Mouse (Mus musculus) regulatory T cell (primary cell): Measurements from ENCODE around the gene Ints7.

Experiments used
- in situ Hi-C: fragments of 300-600 bp; cut with MboI, MseI; formaldehyde crosslinking; loops from one replicate; pipeline ENCODE4 v1.15.1; 2025; ENCODE audit warnings: high pct_unique_total_duplicates

The Ints7 gene

DNA sequence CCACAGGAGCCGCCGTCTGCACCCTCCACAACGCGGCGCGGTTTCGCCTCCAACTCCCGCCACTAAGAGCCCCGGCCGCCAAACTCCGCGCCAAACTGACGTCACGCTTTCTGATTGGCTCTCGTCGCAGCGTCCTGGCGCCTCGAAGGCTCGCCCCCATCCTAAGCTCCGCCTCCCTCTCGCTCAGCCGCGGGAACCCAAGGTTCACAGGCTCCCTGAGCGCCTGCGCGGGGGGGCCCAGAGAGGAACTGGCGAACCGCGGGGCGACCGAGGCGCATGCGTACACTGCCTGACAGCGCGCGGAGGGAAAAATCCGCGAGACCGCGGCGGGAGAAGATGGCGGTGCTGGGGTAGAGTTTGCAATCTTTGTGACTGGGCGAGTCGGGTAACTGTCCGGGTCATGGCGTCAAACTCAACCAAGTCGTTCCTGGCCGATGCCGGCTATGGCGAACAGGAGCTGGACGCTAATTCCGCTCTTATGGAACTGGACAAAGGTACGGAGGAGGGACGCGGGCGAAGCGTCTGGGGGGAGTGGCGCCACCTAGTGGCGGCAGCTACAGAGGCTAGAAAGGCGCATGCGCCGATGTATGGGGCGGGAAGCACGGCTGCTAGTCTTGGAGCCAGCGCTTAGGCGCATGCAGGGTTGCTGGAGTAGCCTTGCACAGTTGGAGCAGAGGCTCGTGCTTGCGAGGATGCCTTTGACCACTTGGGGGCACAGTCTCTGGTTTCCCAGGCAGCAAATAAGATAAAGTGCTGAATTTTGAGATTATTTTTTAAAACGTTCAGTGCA, at the start of gene Ints7, which contains the start of gene Dtl:
TSS of gene Ints7 (plus strand) at position 179 of the 790 bp plus-strand sequence.
TSS of gene Dtl (minus strand) at position 87 of the 790 bp plus-strand sequence.
- in situ Hi-C loops: no loop called here

- in situ Hi-C loops: loop anchor here (25.0 kb wide), 1 partner anchor 190 kb away; the partner anchor contains the start of gene Tmem206
These were observed 48.3 kb upstream of the Ints7 start for GRCm38 (mm10) chr1:191527089-191527488.

DNA sequence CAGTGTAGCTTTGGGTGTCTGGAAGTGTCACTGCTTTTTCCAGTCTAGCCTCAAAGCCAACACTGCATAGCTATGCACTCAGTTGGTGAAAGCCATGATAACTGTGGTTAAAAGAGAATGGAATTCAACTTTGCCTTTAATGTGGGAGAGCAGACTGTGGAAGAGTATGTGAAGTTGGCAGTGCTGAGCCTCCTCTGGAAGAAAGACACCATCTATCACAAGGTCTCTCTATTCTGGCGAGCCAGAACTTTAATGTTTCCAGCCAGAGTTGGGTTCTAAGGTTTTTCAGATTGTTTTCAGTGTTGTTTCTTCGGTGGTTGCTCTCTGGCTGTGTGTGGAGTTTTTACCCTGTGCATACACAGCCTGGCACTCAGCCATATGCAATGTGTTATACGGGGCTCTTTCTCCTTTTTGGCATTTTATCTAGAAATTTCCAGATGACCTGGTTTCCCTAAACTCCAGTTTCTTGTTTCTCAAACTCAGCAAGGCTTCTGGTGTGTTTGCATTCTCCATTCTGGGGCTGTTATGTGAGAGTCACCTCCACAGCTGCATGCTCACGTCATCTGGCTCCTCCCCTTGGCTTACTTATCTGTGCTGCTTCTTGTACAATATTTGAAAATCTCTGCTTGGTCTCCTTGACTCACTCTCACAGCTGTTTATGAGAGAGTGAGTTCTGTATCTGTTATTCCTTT, 47.4 kb upstream of the Ints7 start:
- in situ Hi-C loops: loop anchor here (25.0 kb wide), 1 partner anchor 191 kb away; the partner anchor contains the start of gene Tmem206

- in situ Hi-C loops: loop anchor here (25.0 kb wide), 1 partner anchor 192 kb away; the partner anchor contains the start of gene Tmem206
These were observed 46.0 kb upstream of the Ints7 start for GRCm38 (mm10) chr1:191529406-191529805.

- in situ Hi-C loops: loop anchor here (25.0 kb wide), 1 partner anchor 194 kb away; the partner anchor contains the start of gene Tmem206
These were observed 44.4 kb upstream of the Ints7 start for GRCm38 (mm10) chr1:191531023-191531422.

GRCm38 (mm10) chr1:191534896-191535295, 40.5 kb upstream of the Ints7 start:
- in situ Hi-C loops: loop anchor here (25.0 kb wide), 1 partner anchor 198 kb away; the partner anchor contains the start of gene Tmem206

- in situ Hi-C loops: loop anchor here (25.0 kb wide), 1 partner anchor 203 kb away; the partner anchor contains the start of gene Tmem206
These were observed 35.1 kb upstream of the Ints7 start for GRCm38 (mm10) chr1:191540300-191540699.

- in situ Hi-C loops: loop anchor here (25.0 kb wide), 1 partner anchor 204 kb away; the partner anchor contains the start of gene Tmem206
These were observed 34.4 kb upstream of the Ints7 start for GRCm38 (mm10) chr1:191541014-191541413.

DNA sequence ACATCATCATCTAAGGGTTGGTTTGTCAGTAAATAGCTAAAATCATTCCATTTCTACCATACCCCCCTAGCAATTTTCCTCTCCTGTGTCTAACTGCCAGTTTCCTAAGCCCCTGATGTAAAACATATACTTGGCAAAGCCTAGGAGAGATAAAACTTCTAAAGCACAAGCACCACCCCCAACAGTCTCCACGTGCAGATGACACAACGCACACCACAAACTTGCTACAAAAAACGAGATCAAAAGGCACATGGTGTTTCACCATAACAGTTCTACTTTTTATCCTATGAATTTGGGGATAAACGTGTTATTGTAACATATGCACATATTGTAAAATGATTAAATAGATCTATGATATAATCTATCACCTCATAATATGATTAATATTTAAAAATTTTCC, 33.8 kb upstream of the Ints7 start:
- in situ Hi-C loops: loop anchor here (25.0 kb wide), 1 partner anchor 204 kb away; the partner anchor contains the start of gene Tmem206

DNA sequence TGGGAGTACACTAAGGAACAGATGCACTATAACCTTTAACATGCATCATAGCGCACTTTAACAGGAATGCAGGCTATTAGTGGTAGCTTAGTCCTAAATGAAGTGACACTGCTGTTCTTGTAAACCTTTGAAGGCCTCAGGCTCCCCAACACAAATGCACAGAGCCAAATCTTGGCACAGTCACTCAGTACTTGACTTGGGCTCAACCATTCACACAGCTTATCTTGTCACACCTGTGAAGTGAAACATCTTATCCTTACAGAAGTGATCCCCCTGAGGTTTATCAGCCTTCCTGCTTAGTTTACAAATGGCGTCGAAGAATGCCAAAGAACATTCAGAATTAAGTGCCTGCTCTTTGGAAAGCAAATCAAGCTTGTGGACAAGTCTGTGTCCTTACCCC, 31.7 kb upstream of the Ints7 start:
- in situ Hi-C loops: loop anchor here (25.0 kb wide), 1 partner anchor 206 kb away; the partner anchor contains the start of gene Tmem206

GRCm38 (mm10) chr1:191550786-191551185, 24.6 kb upstream of the Ints7 start:
- in situ Hi-C loops: no loop called here

- in situ Hi-C loops: no loop called here
These were observed 18.3 kb upstream of the Ints7 start for GRCm38 (mm10) chr1:191557109-191557508.

DNA sequence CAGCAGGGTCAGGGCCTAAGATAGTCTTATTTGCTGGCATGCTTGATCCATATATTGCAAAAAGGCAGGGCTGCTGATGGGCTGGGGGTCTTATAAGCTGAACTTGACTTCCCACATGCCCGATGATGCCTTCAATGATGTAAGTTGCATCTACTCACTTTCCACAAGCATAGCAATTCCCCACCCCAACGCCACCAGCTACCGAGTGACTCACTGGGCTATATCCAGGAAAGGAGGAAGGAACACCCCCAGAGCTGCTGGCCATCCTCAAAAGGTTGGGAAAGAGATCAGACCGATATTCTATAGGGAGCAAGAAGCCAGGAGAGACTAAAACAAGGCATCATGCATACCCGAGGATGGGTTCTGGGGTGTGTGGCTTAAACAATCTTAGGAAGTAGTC, 15.7 kb upstream of the Ints7 start:
- in situ Hi-C loops: no loop called here

DNA sequence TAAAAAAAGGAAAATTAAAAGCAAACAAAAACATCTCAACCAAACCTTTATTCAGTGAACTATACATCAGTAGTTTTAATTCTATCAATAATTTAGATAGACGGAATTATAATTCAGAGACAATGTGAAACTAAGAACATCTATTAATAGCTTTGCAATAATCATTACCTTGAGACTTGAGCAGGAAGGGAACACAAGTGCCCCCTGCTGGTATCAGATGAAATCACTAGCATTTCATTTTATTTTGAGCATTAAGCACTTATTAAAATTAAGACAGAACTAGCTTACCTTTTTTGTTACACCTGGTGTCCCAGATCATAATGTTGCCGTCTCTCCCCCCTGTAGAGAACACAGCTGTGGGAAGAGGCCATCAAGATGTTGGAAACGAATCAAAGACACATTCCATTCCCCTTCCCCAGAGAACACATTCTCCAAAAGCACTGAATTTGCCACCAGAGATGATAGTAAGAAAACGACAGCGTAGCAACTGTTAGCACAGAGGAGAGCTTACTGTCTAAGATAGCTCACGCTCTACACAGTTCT, 12.5 kb upstream of the Ints7 start:
- in situ Hi-C loops: no loop called here

DNA sequence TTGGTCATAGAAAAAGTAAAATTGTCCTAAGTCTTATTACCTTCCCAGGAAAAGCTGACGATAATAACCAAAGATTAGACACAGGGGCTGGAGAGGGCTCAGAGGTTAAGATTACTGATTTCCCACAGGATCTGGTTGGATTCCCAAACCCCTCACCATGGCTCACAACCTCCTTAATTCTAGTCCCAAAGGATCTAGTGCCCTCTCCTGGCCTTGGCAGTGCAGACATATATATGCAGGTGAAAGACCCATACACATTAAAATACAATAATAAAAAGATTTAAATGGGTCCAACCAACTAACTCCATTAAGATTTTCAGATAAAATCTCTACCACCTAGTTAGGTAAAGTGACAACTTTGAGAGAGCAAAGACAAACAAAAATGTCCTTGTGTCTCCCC, 7.6 kb upstream of the Ints7 start:
- in situ Hi-C loops: no loop called here

DNA sequence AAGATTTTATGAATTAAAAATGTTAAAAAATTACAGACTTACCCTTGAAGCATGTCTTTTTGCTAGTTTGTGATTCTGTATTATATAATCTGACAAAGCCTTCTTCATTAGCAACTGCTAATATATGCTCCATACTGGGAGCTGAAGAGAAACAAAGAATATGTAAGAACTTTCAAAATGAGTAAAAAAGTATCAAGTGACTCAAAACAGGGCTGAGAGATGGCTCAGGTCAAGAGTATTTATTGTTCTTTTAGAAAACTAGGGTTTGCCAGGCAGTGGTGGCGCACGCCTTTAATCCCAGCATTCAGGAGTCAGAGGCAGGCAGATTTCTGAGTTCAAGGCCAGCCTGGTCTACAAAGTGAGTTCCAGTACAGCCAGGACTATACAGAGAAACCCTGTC, 5.8 kb upstream of the Ints7 start:
- in situ Hi-C loops: no loop called here

GRCm38 (mm10) chr1:191570415-191570814, 5.0 kb upstream of the Ints7 start:
- in situ Hi-C loops: no loop called here

- in situ Hi-C loops: no loop called here
These were observed 1.4 kb upstream of the Ints7 start for GRCm38 (mm10) chr1:191573906-191574639.

DNA sequence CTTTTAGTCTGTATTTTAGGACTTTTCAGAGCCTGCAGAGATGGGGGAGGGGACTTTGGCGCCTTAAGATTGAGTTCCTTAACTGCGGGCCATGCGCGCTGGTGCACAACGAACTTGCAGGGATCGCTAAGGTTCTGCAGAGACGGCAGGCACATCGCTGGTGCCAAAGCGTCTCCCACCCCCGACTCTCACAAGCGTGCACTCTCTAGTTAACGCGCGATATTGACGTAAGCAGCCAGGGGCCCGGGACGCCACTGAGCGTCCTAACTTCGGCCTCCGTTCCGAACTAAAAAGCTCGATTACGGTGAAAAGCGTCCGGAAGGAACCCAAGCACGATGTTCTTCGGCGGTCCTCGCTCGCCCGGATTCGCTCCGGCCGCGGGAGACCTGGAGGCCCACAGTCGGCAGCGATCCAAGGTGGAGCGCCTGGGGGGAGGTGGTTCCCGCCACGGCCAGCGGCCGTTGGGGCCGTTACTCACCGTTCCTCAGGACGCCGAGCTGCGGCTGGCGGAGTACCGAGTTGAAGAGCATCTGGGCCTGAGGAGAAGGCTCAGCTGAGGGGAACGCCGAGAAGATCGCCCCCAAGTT, 472 bp upstream of the Ints7 start:
- in situ Hi-C loops: no loop called here

- in situ Hi-C loops: no loop called here
These were observed 4.1 kb downstream of the Ints7 start for GRCm38 (mm10) chr1:191579524-191579923.

DNA sequence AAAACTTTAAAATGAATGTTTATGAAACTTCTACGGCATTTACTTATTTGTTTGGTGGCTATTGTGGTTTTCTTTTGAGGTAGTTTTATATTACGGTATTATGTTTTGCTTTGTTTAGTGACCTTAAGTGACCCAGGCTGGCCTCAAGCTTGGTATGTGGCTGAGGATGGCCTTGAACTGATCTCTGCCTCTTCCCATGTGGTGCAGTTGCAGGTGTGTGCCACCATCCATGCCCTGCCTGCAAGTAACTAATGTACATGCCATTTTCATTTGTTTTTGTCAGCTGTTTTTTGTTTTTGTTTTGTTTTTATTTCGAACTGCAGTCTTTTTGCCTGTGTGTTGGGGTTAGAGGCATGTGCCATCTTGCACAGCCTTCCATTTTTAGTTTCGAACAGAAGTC, 6.2 kb downstream of the Ints7 start:
- in situ Hi-C loops: no loop called here
